Mouse (Mus musculus) T-helper 2 cell (primary cell): Measurements from ENCODE around the gene Dars.
"Not testable (repeated sequence)": the region's sequence is repeated elsewhere in the genome, so short reads cannot be mapped to it uniquely, and the experiment has no call there.

Experiments used
- in situ Hi-C: fragments of 300-600 bp; cut with MboI, MseI; formaldehyde crosslinking; loops from one replicate; pipeline ENCODE4 v1.15.1; 2025; ENCODE audit warnings: high pct_unique_total_duplicates

Dars gene

GRCm38 (mm10) chr1:128344232-128344631 lies 72.9 kb downstream of the Dars start:
- in situ Hi-C loops, result no loop called here

GRCm38 (mm10) chr1:128337708-128338320 lies 79.4 kb downstream of the Dars start:
- in situ Hi-C loops, result no loop called here

GRCm38 (mm10) chr1:128330313-128330712 lies 86.9 kb downstream of the Dars start:
- in situ Hi-C loops, result loop anchor here (5.0 kb wide), 1 partner anchor 63 kb away; no protein-coding TSS in a partner anchor

GRCm38 (mm10) chr1:128328218-128328617 lies 89.0 kb downstream of the Dars start, which contains the start of gene Lct:
Lct (minus strand) TSS chr1:128328318.
- in situ Hi-C loops, result no loop called here

GRCm38 (mm10) chr1:128327165-128327564 lies 90.0 kb downstream of the Dars start:
- in situ Hi-C loops, result no loop called here

- in situ Hi-C loops, result no loop called here
Measured at GRCm38 (mm10) chr1:128324776-128325175, 92.4 kb downstream of the Dars start.

GRCm38 (mm10) chr1:128323026-128323643 lies 94.0 kb downstream of the Dars start:
- in situ Hi-C loops, result no loop called here

- in situ Hi-C loops, result not testable (repeated sequence)
Measured at GRCm38 (mm10) chr1:128319266-128319665, 97.9 kb downstream of the Dars start.

GRCm38 (mm10) chr1:128314665-128315064 lies 102.5 kb downstream of the Dars start:
- in situ Hi-C loops, result no loop called here
